Mouse (Mus musculus) stomach, embryonic 15.5 days (tissue): ENCODE measurements around the gene F12. TPM values are rescaled to one million over a fixed set of nuclear protein-coding genes. Genes with fewer than 3 reads are reported as not detected.

Experiments used
- ATAC-seq: fragments of 200-750 bp; cut with Nextera tagmentation; 2 replicates; pipeline ENCODE4 v1.8.0; 2017; ENCODE audit warnings: low read depth, moderate number of reproducible peaks, moderate TSS enrichment; ENCODE audit not compliant: insufficient read depth, low FRiP score
- H3K27ac ChIP-seq: fragments of 300-500 bp; sonication (generic); 2 replicates; pipeline ENCODE4 v1.5.1; 2015; ENCODE audit warnings: mild to moderate bottlenecking, inconsistent platforms
- H3K27me3 ChIP-seq: fragments of 300-500 bp; sonication (generic); replicated peaks from 2 replicates; pipeline ENCODE4 v1.6.1; 2015; ENCODE audit warnings: inconsistent platforms
- H3K36me3 ChIP-seq: fragments of 300-500 bp; sonication (generic); 2 replicates; pipeline ENCODE4 v1.6.1; 2015; ENCODE audit warnings: inconsistent platforms
- H3K4me1 ChIP-seq: fragments of 300-500 bp; sonication (generic); 2 replicates; pipeline ENCODE4 v1.6.1; 2015; ENCODE audit warnings: inconsistent platforms
- H3K4me2 ChIP-seq: fragments of 300-500 bp; sonication (generic); 2 replicates; pipeline ENCODE4 v1.6.1; 2015; ENCODE audit warnings: mild to moderate bottlenecking, inconsistent platforms
- H3K4me3 ChIP-seq: fragments of 300-500 bp; sonication (generic); replicated peaks from 2 replicates; pipeline ENCODE4 v1.5.1; 2015; ENCODE audit warnings: inconsistent platforms
- H3K9ac ChIP-seq: fragments of 300-500 bp; sonication (generic); 2 replicates; pipeline ENCODE4 v1.6.1; 2015; ENCODE audit warnings: inconsistent platforms
- H3K9me3 ChIP-seq: fragments of 300-500 bp; sonication (generic); 2 replicates; pipeline ENCODE4 v1.6.1; 2016; ENCODE audit warnings: inconsistent platforms
- WGBS: fragments of 180-500 bp; shearing (Covaris S2); methylation state at CpG from one replicate; pipeline ENCODE4 v1.1.7; 2015; 5-methylcytosine and 5-hydroxymethylcytosine counted together
- polyA plus RNA-seq: library from polyadenylated mRNA; unstranded; fragments of >200 nt; fragmentation: Nextera tagmentation; extraction: Ambion mirVana; gene quantifications from 2 replicates; pipeline ENCODE4 v1.2.1, GENCODE M21; 2015

F12 gene
- polyA plus RNA-seq, 1 experiment from 2014 or later: 6.8 TPM

GRCm38 (mm10) chr13:55405783-55406390 is 20.7 kb downstream of the F12 start:
- ATAC-seq: no peak
- no peaks in the 10 kb centered on the region for H3K36me3 ChIP-seq
- H3K27me3 ChIP-seq: peaks cover 3% of the 10 kb centered on the region; the same call in 1 of the 2 replicates
- H3K4me3 ChIP-seq: no peak overlapping the region
- WGBS: 72% methylated on average over 13 of the region's 13 CpGs
- peak overlapping the region; percentile 34; the same call in 1 of the 2 replicates for H3K4me2 ChIP-seq
- 0 out of 2 replicates have a peak, but pooled peaks cover 4% of the 10 kb centered on the region for H3K4me1 ChIP-seq
- no peak overlapping the region for H3K9ac ChIP-seq
- H3K27ac ChIP-seq: no peak overlapping the region
- no peaks in the 10 kb centered on the region for H3K9me3 ChIP-seq

- peak overlapping the region; percentile 34 for H3K4me2 ChIP-seq
- 12% methylated on average over 11 of the region's 11 CpGs for WGBS
- H3K9me3 ChIP-seq: no peaks in the 10 kb centered on the region
- H3K9ac ChIP-seq: no peak overlapping the region
- 0 out of 2 replicates have a peak, but pooled peaks cover 4% of the 10 kb centered on the region for H3K4me1 ChIP-seq
- ATAC-seq: peak; percentile 45; the same call in 1 of the 2 replicates
- H3K36me3 ChIP-seq: no peaks in the 10 kb centered on the region
- H3K27ac ChIP-seq: no peak overlapping the region; the same call in 1 of the 2 replicates
- H3K27me3 ChIP-seq: peaks cover 3% of the 10 kb centered on the region; the same call in 1 of the 2 replicates
- no peak overlapping the region for H3K4me3 ChIP-seq
Measured at GRCm38 (mm10) chr13:55404853-55405782, 21.5 kb downstream of the F12 start.

GRCm38 (mm10) chr13:55403935-55404852 is 22.4 kb downstream of the F12 start:
- Histone ChIP-seq H3K9ac (no peak overlapping the region), H3K4me2 (no peak overlapping the region), H3K9me3 (no peaks in the 10 kb centered on the region), H3K27me3 (peaks cover 3% of the 10 kb centered on the region; the same call in 1 of the 2 replicates), H3K4me3 (no peak overlapping the region), H3K4me1 (0 out of 2 replicates have a peak, but pooled peaks cover 4% of the 10 kb centered on the region), H3K36me3 (no peaks in the 10 kb centered on the region), H3K27ac (peak overlapping the region; percentile 83)
- no peak for ATAC-seq
- 72% methylated on average over 15 of the region's 15 CpGs for WGBS

GRCm38 (mm10) chr13:55403266-55403665 is 23.3 kb downstream of the F12 start:
- Histone ChIP-seq H3K36me3 (no peaks in the 10 kb centered on the region), H3K4me2 (no peak overlapping the region), H3K9ac (no peak overlapping the region), H3K4me1 (0 out of 2 replicates have a peak, but pooled peaks cover 4% of the 10 kb centered on the region), H3K27ac (no peak overlapping the region), H3K9me3 (no peaks in the 10 kb centered on the region), H3K4me3 (no peak overlapping the region), H3K27me3 (0 out of 2 replicates have a peak, but pooled peaks cover 3% of the 10 kb centered on the region)
- no peak for ATAC-seq
- WGBS: 73% methylated on average over 7 of the region's 7 CpGs

- H3K9ac ChIP-seq: no peak overlapping the region
- no peak for ATAC-seq
- H3K27me3 ChIP-seq: 0 out of 2 replicates have a peak, but pooled peaks cover 3% of the 10 kb centered on the region
- no peaks in the 10 kb centered on the region for H3K9me3 ChIP-seq
- no peak overlapping the region for H3K4me3 ChIP-seq
- no peaks in the 10 kb centered on the region for H3K36me3 ChIP-seq
- no peak overlapping the region for H3K4me2 ChIP-seq
- 76% methylated on average over 1 of the region's 1 CpGs for WGBS
- H3K27ac ChIP-seq: peak overlapping the region; percentile 46; the same call in 1 of the 2 replicates
- no peaks in the 10 kb centered on the region for H3K4me1 ChIP-seq
Measured at GRCm38 (mm10) chr13:55400039-55400346, 26.6 kb downstream of the F12 start.

GRCm38 (mm10) chr13:55399300-55400038 is 27.1 kb downstream of the F12 start:
- H3K27me3 ChIP-seq: 0 out of 2 replicates have a peak, but pooled peaks cover 3% of the 10 kb centered on the region
- ATAC-seq: peak; percentile 25; the same call in 1 of the 2 replicates
- H3K36me3 ChIP-seq: no peaks in the 10 kb centered on the region
- H3K27ac ChIP-seq: peak overlapping the region; percentile 57; the same call in 1 of the 2 replicates
- WGBS: 59% methylated on average over 5 of the region's 5 CpGs
- no peak overlapping the region for H3K9ac ChIP-seq
- H3K4me1 ChIP-seq: no peaks in the 10 kb centered on the region
- H3K9me3 ChIP-seq: no peaks in the 10 kb centered on the region
- no peak overlapping the region for H3K4me3 ChIP-seq
- no peak overlapping the region for H3K4me2 ChIP-seq

GRCm38 (mm10) chr13:55398088-55398487 is 28.5 kb downstream of the F12 start, which contains the start of gene Slc34a1:
Gene Slc34a1, plus strand, starts transcription at chr13:55398187.
- no peak for ATAC-seq
- H3K27me3 ChIP-seq: no peaks in the 10 kb centered on the region

GRCm38 (mm10) chr13:55392933-55393332 is 33.7 kb downstream of the F12 start:
- Histone ChIP-seq H3K9ac (no peak overlapping the region), H3K27ac (no peak overlapping the region), H3K9me3 (no peaks in the 10 kb centered on the region), H3K4me2 (no peak overlapping the region), H3K4me1 (no peaks in the 10 kb centered on the region), H3K27me3 (no peaks in the 10 kb centered on the region), H3K36me3 (no peaks in the 10 kb centered on the region), H3K4me3 (no peak overlapping the region)
- WGBS: 71% methylated on average over 4 of the region's 4 CpGs
- ATAC-seq: no peak

More at GRCm38 (mm10) chr13:55398088-55398487, 28.5 kb downstream of the F12 start, which contains the start of gene Slc34a1:
- Histone ChIP-seq H3K9ac (no peak within 1 kb of the TSS), H3K4me1 (no peaks in the 10 kb centered on the region), H3K36me3 (no peaks in the 10 kb centered on the region), H3K27ac (no peak within 1 kb of the TSS), H3K4me2 (no peak within 1 kb of the TSS), H3K4me3 (no peak within 1 kb of the TSS), H3K9me3 (no peaks in the 10 kb centered on the region)
- WGBS: 66% methylated on average over 1 of the region's 1 CpGs

GRCm38 (mm10) chr13:55391626-55392029 is 35.0 kb downstream of the F12 start:
- no peak for ATAC-seq
- Histone ChIP-seq H3K27ac (no peak overlapping the region), H3K36me3 (no peaks in the 10 kb centered on the region), H3K4me1 (no peaks in the 10 kb centered on the region), H3K9me3 (no peaks in the 10 kb centered on the region), H3K27me3 (no peaks in the 10 kb centered on the region), H3K4me3 (no peak overlapping the region), H3K9ac (no peak overlapping the region), H3K4me2 (no peak overlapping the region)
- WGBS: 73% methylated on average over 1 of the region's 1 CpGs

GRCm38 (mm10) chr13:55390644-55391043 is 35.9 kb downstream of the F12 start:
- Histone ChIP-seq H3K27me3 (no peaks in the 10 kb centered on the region), H3K9me3 (no peaks in the 10 kb centered on the region), H3K9ac (no peak overlapping the region), H3K4me2 (no peak overlapping the region), H3K4me3 (no peak overlapping the region), H3K36me3 (no peaks in the 10 kb centered on the region), H3K27ac (no peak overlapping the region), H3K4me1 (no peaks in the 10 kb centered on the region)
- 78% methylated on average over 3 of the region's 3 CpGs for WGBS
- ATAC-seq: no peak
